Mouse (Mus musculus) monocyte, adult 2 months (primary cell): ENCODE results near the gene Col12a1.
"Not testable (repeated sequence)": the region's sequence is repeated elsewhere in the genome, so short reads cannot be mapped to it uniquely, and the experiment has no call there.

Experiments
- DNase-seq, 2 experiments: peaks; one replicate each; pipeline ENCODE4 v3.0.0; 2022; ENCODE audit warnings: low spot score in 2 of 2, low read depth in 1 of 2

Col12a1 gene

DNA sequence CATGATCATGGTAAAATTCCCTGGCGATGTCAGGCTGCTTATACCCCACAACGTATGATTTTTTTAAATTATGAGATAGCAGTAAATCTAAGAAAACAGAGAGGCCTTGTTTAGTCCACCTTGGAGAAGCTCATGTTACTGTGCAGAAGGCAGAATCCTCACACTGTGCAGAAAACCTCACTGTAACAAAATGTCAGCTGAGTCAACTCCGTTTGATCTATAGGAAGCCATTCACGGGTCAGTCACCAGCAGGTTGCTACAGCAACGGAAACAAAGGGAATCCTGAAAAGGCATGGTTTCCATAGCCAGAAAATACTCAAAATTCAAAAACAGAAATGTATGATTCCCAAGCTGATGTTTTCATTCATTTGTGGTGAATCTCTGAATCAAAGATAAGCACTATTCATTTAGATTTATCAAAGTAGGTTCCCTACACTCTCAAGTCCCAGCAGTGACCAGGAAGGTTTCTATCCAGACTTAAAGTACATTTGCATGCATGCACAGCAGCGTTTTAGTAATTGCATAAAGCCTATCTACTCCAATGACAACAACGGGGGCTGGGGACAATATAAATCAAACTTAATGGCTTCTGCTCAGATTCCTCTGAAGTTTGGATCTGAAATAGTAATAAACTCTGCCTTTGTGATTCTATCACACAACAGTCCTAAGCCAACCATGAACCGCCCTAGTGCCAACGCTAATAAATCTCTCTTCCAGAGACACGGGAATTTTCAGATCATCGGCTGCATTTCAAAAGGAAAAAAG is 28.7 kb downstream of the Col12a1 start:
- DNase-seq: no peak

DNA sequence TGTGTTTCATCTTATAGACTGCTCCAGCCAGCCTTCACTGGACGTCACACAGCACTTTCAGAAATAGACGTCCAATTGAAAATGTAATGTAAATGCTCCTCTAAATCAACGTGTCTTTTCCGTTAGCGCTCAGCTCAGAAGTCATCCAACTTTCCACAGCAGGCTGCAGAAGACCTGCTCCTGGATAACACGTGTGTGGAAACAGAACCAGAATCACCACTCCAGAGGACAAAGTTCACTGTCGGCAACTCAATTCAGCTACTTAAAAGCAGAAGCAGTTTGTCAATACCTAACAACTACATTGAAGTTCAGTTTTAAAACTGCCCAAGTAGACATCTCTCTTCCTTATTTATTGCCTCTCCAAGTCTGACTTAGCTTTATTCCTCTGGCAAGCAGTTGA is 29.3 kb downstream of the Col12a1 start:
- DNase-seq: no peak

DNA sequence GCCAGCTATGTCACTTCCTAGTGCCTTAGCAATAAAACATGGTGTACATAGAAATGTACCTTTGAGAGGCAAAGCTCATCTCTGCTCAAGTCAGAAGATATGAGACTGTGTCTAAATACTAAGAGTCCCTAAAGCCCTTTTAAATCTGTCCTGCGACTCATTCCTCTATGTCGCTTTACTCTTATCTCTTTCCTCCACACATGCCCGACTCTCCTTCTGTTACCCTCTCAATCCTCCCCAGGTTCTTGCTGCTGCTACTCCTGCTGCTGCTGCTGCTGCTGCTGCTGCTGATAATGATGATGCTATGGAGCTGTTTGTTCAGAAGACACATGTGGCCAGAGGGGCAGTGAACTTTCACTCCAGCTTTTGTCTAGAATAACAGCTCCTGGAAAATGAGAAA is 31.4 kb downstream of the Col12a1 start:
- no peak for DNase-seq

DNA sequence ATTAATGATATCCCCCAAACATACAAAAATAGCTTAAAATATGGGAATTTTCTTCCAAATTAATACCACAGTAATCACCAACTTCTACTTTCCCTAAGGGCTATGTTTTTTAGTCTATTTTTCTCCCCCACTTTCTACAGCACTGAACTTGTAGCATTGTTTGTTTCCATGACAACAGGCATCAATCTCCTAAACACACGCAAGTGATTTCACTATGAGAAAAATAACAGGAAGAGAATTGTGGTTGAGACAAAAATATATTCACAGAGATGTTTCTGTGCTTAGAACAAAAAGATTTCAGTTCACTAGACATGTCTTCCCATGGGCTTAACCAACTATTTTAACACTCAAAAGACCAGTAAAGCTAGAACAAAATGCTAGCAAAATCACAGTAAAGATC is 32.6 kb downstream of the Col12a1 start:
- DNase-seq: no peak

DNA sequence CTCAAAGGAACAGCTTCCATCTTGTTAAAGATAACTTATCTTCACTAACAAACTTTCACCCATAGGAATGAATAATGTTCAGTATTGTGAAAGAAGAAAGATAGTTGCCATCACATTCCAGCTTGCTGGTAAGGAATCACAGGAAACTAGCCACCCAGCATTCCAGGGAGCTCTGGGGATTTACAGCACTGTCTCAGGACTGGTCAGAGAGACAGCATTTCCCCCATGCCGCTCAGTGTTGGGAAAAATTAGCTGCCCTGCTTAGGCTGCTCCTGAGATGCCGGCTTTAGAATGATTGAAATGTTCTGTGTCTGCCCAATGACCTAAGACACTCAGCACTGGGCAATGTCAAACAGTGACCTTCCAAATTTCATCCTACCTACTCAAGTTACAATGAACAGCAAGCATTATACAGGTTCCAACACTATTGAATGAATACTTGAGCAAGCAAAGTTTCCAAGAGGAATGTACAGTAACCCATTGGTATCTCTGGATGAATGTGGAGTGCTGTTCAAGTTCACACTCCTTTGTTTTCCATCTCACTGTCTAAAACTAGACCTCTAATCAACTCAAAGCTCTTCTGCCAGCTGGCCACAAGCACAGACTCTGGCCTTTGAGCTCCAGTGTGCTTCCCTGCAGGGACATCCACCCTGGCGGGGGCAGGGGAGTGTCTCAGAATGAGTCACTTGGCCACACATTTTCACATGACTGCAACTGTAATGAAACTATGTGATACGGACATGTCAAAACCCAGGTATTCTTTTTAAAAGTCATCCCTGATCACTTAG is 38.0 kb downstream of the Col12a1 start:
- no peak for DNase-seq

DNA sequence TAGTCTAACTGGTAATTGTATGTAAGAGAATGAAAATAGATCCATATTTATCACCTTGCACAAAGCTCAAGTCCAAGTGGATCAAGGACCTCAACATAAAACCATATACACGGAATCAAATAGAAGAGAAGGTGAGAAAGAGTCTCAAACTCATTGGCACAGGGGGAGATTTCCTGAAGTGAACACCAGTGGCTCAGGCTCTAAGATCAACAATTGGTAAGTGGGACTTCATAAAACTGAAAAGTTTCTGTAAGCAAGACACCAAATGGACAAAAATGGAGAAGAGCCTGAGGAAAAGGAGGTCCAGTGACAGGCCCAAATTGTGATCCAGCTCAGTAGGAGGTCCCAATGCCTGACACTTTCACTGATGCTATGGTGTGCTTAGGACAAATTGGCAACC is 49.8 kb downstream of the Col12a1 start:
- DNase-seq: not testable (repeated sequence)

DNA sequence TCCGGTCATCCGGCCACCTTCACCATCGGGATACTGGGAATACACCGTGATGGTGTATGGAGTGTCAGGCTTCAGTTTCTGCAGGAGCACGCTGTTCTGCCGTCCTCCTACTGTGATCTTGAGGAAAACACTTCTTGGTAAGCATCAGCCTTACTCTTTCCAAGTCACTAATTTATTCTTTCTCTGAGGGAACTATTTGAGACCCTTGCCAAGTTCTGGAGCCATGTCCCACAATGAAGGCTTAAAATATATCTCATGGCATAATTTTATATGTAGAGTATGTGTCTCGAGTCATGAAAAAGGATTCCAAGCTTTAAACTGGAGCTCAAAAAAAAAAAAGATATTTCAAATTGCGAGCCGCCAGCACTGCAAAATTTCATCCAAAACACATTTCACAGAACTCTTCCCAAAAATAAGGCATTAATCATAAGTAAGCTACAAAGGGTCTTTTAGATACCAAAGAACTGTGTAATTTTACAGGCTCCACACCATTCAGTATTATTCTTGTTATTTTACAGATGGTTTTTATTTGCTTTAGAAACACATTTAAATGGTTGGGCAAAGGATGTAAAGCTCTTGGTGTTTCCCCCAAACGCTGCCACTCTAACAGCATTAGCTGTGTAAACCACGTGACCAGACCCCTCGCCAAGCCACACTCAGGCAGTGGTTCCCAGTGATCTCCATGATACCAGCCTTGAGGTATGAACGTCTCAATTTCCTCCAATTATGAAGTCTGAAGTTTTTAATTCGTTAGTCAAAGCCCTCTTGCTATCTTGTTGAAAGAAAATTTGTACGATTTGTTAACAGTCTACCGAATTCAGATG is 65.1 kb downstream of the Col12a1 start:
- DNase-seq: no peak

DNA sequence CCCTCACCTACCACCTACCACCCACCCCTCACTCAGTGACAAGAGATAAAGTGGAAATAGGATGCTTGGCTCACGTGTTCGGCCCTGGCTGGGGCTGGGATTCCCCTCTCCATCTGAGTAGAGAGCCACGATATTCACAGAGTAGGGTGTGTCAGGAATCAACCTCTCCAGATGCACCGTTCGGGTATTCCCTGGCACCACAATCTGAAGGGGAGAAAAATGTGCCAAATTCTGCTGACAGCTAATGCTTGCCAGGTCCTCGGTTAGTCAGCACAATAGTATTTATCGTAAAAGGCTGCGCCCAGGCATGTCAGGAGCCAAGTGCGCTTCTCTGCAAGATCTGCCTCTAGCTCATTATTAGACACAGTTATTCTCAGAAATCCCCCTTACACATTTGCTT is 70.0 kb downstream of the Col12a1 start:
- DNase-seq: no peak

DNA sequence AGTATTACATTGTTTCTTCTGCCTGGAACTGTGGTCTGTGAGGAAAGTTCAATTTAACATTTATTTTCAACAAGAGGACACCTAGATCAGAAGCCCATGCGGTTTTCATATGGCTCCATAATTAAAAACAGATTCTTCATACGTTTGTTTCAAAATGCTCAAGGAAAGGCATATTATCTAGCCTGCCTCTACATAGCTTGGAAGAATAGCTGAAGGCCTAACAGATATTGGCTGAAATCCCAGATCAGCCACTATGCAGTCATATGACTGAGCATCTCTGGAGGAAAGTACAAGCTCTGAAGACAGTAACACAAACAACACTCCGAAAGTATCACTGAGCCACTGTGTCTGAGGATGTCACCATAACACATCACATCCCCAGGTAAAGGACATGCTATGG is 72.9 kb downstream of the Col12a1 start:
- no peak for DNase-seq

DNA sequence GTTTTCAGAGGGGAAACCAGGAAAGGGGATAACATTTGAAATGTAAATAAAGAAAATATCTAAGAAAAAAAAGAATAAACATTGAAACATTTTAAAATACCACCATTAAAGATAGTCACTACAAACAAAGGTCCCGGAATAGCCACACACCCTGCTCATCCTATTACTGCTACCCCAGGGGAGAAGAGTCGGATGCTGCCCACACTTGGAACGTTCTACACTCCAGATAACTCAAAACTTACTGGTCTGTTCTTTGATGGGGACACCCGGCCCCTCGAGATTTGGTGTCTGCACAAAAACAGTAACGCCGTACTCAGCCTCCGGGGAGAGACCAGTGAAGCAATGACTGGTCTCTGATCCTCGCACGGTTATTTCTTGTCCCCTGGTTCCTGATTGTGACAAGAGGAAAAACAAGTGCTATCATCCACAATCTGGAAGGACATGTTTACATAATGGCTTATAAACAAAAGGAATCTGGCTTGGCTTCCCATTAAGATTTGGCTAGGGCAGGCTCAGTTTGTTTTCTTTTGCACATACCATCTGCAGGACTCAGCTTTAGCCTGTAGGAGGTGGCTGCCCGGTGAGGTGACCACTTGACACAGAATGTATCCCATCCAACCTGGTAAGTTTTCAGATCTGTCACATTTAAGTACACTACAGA is 79.1 kb downstream of the Col12a1 start:
- no peak for DNase-seq

DNA sequence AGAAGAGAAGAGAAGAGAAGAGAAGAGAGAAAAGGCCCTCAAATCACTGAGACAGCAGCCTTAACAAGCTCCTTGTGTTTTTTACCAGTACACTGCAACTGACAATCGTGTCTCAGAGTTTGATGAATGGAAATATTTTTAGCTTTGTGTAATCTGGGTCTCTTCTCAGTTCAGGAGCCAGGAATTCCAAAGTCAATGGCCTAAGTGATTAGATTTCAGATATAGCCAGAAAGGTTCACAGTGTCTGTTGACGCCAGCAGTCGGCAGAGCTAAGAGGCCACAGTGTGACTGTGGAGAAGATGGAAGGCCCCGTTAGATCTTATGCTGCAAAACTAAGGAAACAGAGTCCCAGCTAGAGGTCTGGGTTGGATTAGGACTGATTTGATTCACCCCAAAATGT is 80.8 kb downstream of the Col12a1 start:
- DNase-seq: no peak

DNA sequence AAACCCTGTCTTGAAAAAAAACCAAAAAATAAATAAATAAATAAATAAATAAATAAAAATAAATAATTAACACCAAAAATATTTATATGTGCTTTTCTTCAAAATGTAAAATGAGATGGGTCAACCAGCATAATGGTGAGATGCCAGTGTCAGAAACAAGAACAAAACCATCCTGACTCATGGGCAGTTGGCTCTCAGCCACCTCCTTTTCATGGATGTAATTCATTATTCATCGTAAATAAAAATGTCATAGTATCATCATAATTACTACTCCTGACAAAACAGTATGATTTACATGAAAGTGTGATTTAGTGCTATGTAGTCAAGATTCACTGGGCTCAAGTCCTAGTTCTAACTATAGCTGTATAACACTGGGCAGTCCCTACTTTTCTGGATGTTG is 84.6 kb downstream of the Col12a1 start:
- no peak for DNase-seq

DNA sequence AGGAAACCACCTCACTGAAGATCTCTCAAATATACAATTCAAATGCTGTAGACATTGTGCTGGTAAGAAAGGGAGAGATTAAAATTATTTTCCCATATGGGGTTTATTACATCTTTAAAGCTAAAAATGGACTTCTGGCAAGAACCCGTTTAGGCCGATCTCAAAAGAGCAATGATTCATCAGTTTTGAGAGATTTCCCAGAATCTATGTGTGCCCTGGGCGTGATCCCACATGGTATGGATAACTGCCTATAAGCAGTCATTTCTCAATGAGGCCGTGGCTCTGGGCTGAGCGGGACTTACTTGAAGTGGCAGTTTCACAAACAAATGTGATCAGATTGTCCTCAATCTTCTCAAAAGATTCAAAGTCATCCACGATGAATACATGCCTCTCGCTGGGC is 87.4 kb downstream of the Col12a1 start:
- DNase-seq: no peak

DNA sequence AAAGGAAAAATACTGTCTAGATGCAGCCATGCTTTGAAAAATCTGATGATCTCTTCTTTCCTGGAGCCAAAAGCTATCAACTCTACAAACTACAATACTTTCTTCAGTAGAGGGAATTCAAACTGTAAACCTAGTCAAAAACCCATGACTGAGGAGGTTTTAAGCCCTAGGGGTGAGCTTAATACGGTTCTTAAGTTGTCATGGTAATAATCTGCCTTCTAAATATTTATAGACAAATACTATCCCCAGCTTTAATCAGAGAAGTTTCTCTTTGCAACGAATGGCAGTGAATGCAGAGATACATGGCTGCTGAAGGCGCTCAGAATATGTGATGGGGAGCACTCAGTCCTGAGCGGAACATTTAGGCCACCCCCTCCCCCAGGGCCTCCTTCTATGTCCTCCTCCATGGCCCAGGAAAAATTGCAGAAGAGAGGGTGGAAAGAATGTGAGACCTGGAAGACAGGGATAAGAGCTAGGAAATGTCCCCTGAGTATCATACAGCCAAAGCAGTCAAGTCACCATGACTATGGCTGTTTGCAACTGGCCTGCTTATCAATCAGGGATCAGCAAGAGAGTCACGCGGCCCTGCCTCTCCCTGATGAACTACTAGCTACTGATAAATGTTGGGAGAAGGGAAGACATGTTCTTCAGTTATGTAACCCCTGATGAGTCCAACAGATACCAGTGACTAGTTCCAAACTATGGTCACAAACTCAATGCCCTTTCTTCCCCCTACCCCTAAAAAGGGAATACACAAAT is 99.6 kb downstream of the Col12a1 start:
- DNase-seq: no peak

DNA sequence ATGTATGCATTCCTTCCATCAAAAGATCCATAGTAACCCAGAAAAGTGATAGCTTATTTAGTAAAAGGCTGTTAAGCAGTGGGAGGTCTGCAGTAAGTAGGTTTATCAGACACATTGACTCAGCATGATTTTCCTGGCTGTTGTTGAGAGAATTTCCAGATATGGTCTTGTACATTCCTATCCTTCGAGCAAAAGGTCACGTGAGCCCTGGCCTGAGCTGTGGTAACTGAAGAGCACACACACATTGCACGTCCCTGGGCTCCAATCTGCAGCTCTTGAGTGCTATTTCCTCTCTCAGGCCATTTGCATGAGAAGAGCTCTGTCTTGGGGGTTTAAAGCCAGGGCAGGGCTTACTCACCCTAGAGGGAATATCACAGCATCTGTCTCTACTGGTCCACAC is 101.3 kb downstream of the Col12a1 start:
- DNase-seq: no peak

DNA sequence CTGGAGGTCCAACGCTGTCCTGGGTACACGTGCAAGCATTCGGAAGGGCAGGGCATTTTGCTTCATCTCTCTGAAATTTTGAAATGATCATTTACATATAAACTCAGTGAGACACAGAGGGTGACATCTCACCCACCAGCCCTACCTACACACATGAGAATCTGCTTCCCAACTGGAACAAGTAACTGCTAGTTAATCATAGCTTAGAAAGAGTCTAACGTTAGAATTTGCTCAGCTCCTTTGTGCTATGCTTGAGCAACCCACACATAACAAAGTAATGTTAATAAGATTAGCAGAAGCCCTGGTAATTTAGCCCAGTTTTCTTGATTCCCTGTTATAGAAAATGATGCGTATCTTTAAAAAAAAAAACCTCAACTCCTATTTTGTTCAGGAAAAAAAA is 102.6 kb downstream of the Col12a1 start:
- DNase-seq: no peak

DNA sequence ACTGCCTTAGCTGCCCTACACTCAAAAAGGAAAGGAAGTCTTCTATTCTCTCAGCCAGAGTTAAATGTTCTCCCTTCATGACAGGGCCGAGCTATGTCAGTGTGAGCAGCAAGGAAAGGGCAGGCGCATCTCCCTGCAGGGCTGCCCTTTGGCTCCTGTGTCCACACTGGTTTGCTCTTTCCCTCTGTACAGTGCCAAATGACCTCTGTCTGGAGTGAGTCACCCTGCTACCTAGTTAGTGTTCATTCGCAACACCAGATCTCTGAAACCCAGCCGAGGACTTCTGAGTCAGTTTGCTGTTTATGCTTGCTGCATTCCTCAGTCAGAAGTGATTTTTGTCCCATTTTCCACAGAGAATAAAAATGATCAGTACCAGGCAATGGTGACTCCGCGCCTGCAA is 108.3 kb downstream of the Col12a1 start:
- no peak for DNase-seq

DNA sequence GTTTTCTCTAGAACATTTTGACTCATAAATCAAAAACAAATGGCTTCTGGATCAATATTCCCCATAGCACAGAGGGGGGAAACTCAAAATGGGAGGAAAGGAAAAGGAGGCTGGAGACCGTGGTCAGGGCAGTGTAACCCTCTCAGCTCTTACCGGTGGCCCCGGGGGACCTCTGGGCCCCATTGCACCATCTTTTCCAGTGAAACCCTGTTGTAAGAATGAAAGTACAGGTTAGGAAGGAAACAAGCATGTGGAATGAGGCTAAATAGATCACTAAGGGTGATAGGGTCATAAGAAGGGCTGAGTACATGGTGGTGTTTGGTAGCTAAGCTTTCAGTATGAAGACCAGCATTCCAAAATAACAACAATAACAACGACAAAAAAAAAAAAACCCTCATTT is 109.0 kb downstream of the Col12a1 start:
- no peak for DNase-seq

DNA sequence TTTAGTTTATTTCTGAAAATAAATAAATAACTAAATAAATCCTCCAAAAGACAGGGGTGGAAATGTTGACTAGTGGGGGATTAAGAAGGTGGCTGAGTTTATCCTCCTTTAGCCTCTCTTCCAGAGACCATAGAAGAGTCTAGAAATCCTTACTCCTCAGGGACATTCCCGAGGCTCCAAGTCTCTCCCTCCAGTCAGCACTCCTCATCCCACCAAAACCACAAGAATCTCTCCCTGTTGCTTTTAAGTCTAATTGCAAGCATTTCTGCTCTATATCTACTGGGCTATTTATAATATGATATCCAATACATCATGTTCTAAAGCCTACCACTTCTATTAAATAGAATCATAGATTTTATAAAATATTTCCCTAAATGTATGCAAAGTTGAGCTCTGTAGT is 109.8 kb downstream of the Col12a1 start:
- DNase-seq: no peak

DNA sequence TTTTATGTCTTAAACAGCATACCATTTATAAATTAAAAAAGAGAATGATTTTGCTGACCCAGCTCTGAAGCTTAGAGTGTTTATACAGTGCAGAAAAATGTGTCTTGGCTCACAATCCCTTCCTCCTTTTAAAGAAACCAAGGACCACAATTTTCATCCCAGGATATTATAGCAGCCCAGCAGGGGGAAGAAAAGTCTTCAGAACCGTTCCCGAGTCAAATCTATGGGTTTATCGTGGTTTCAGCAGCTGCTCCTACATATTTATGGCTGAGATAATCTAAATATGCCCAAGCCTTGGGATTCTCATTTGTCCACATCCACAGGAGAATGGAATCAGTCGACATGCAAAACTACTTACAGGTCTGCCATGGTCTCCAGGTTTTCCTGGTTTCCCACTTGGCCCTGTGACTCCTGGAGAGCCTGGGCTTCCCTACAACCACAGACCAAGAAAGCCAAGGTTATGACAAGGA is 110.5 kb downstream of the Col12a1 start:
- DNase-seq: no peak

DNA sequence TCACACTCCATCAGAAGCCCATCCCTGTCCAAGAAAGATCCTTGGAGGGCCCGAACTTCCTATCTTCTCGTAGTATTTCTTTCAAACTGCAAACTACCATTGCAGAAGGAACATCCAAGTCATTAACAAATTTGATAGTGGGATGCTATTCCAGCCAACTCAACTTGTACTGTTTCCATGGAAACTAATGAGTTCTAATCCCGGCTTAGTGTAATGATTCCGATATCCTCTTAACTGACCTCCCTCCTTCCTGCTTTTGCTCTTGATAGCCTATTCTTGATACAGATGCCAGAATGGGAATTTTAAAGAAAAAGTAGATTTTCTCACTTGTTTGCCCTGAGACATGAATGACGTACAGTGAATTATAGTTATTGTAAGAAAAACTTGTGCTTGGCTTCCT is 112.5 kb downstream of the Col12a1 start:
- DNase-seq: no peak
